Mouse (Mus musculus) cerebellum, adult 2 months (tissue): Measurements from ENCODE around the gene Atp6v0b.
A peak's percentile ranks its signal among the peaks of the same experiment; 100 is the strongest.

ENCODE experiments used
- CTCF ChIP-seq: fragments of 200-500 bp; IDR thresholded peaks from 2 replicates; pipeline ENCODE4 v1.5.1; 2011; ENCODE audit warnings: low read depth, mild to moderate bottlenecking, control low read depth, low read length, moderate library complexity, borderline replicate concordance; ENCODE audit not compliant: insufficient read depth
- POLR2A ChIP-seq: fragments of 200-500 bp; IDR thresholded peaks from 2 replicates; pipeline ENCODE4 v1.6.1; 2011; ENCODE audit warnings: low read length, control low read depth, borderline replicate concordance; ENCODE audit not compliant: insufficient read depth

DNA sequence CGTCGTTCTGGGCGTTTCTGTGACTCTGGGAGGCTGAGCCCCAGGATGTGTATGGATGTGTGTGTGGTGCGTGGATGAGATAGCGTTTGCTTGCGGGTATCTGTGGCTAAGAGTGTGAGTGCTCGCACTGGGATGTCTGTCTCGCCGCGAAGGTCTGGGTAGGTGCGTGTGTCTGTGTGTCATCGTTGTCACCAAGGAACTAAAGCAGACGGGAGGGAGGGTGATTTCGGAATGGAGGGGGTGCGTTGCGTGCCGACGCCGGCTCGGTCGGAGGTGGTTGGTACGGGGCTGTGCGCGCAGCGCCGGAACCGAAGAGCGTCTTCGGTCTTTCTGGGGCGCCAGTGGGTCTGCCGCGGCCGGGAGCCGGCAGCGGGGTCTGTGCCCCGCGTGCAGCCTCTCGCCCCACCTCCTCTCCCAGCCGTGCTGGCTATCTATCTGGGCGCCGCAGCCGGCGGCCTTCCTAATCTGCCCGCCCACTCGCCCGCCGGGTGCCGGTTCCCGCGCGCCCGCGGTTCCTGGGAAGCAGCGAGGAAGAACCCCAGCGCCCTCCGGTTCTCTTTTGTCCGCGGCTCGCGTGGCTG lies 51.5 kb downstream of the Atp6v0b start:
- TF ChIP-seq POLR2A (0 out of 2 replicates have a peak, but pooled peaks have one; percentile 15), CTCF (no peak)
